Comparison of ENCODE assay signal across 9 mouse cellular contexts in genomic region chr19:47438445-47438844, GRCm38 (mm10). TPM values are rescaled to one million over a fixed set of nuclear protein-coding genes. Genes with fewer than 3 reads are reported as not detected.
A peak's percentile ranks its signal among the peaks of the same experiment; 100 is the strongest.
DNase-seq lines count a peak whose midpoint lies in the region; ATAC-seq lines count a peak whose summit lies in the region.
"Had no signal": no experiment of that assay in that cellular context is flagged by ENCODE, and none has a peak within 500 bp of the region (broad histone marks: within the 10 kb centered on the region; RNA-seq: fewer than 3 reads in every experiment).

No protein-coding gene starts in this region.

- DNase-seq in cerebellum, adult 9-11 months = peak; percentile 7
- no peak for DNase-seq in cerebellum, adult 8-10 months
- DNase-seq in right cerebral cortex, postnatal 10 days (ENCODE audit: low spot score in 2 of 2) = peak; percentile 61 to 77
- no peak for DNase-seq in right cerebral cortex, postnatal 25 days
- DNase-seq in heart, postnatal 36 days = peak; percentile 86 to 88
- no peak for DNase-seq in thymus, postnatal 36 days
- no peak for DNase-seq in layer of hippocampus, adult 9-11 months

- WGBS in neural tube, embryonic 14.5 days = 50% methylated on average over 5 of the region's 5 CpGs

- H3K9ac ChIP-seq in neural tube, embryonic 14.5 days (replicated peaks; ENCODE audit: low read depth, low read length) = no peak overlapping the region

- peak; percentile 54 for ATAC-seq in neural tube, embryonic 14.5 days (ENCODE audit: low read depth)

- no peaks in the 10 kb centered on the region for H3K27me3 ChIP-seq in neural tube, embryonic 14.5 days (ENCODE audit: control insufficient read depth, insufficient read depth, low read length)

- intact Hi-C loops in heart, postnatal 36 days (cut with DNase I) = no loop called here

- 0 out of 2 replicates have a peak, but pooled peaks cover 6% of the 10 kb centered on the region for H3K4me1 ChIP-seq in neural tube, embryonic 14.5 days (ENCODE audit: control insufficient read depth, insufficient read depth, low read length)

- no peaks in the 10 kb centered on the region for H3K36me3 ChIP-seq in neural tube, embryonic 14.5 days (ENCODE audit: control insufficient read depth, insufficient read depth, low read length)

- no peak overlapping the region for H3K27ac ChIP-seq in neural tube, embryonic 14.5 days (ENCODE audit: low read depth, low read length)
- H3K27ac ChIP-seq: layer of hippocampus, adult 2 months had no signal

- no peaks in the 10 kb centered on the region for H3K9me3 ChIP-seq in neural tube, embryonic 14.5 days (ENCODE audit: control insufficient read depth, low read length)

- no peak overlapping the region for H3K4me3 ChIP-seq in neural tube, embryonic 14.5 days (ENCODE audit: low read depth, low read length)
- H3K4me3 ChIP-seq: layer of hippocampus, adult 2 months had no signal

- no peak overlapping the region for H3K4me2 ChIP-seq in neural tube, embryonic 14.5 days (ENCODE audit: low read depth, low read length)

RNA-seq across cellular contexts. Expression of gene Sh3pxd2a, which starts 25.8 kb away (rescaled TPM):
- 10 to 100 TPM; 47.7 to 59.2 TPM for total RNA-seq in heart, postnatal 36 days (2021)
- 2.1 and 3.5 TPM in 2 replicates for polyA plus RNA-seq in neural tube, embryonic 14.5 days (2014; fragmentation: Nextera tagmentation; extraction: Ambion mirVana)

Comparison
In these comparisons a context has a peak if more than half of its experiments do, and no peak if none do; other contexts are left out.
1. DNase-seq: peak in cerebellum, adult 9-11 months (single experiment), right cerebral cortex, postnatal 10 days (2 of 2) and heart, postnatal 36 days (2 of 2); none in cerebellum, adult 8-10 months (single experiment), right cerebral cortex, postnatal 25 days (single experiment), thymus, postnatal 36 days (0 of 2) and layer of hippocampus, adult 9-11 months (single experiment).